Mouse (Mus musculus) liver, adult (tissue): ENCODE data around the gene Hist1h4f.
"Not testable (repeated sequence)": the region's sequence is repeated elsewhere in the genome, so short reads cannot be mapped to it uniquely, and the experiment has no call there.

Experiments
- GATA4 ChIP-seq: IDR thresholded peaks from 2 replicates; pipeline ENCODE4 v1.6.1; 2014; ENCODE audit warnings: mild to moderate bottlenecking, low read length; ENCODE audit not compliant: insufficient replicate concordance

Hist1h4f gene

DNA sequence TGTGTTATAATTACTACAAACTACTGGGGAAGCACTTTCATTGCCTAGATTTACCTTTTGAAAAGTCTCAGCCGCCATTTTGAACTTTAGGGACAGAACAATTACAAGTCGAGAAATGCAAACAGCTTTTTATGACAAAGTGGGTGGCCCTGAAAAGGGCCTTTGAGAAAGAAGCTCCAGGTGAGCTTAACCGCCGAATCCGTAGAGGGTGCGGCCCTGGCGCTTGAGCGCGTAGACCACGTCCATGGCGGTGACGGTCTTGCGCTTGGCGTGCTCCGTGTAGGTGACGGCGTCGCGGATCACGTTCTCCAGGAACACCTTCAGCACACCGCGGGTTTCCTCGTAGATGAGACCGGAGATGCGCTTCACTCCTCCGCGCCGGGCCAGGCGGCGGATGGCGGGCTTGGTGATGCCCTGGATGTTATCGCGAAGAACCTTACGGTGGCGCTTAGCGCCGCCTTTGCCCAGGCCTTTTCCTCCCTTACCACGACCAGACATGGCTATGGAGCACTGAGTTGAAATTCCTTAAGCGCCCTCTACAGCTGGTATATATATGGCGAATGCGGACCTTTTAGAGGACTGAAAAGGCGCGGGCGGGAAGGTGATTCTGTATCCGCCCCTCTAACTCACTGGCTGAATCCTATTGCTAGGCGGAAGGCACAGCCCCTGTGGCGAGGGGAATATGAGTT lies at the start of gene Hist1h4f:
Gene Hist1h4f, minus strand, starts transcription at position 503 of the 689 bp plus-strand sequence.
- TF ChIP-seq GATA4: not testable (repeated sequence)

GRCm38 (mm10) chr13:23597957-23598356 lies 46.5 kb upstream of the Hist1h4f start:
- TF ChIP-seq GATA4: no peak

GRCm38 (mm10) chr13:23595622-23596372 lies 44.3 kb upstream of the Hist1h4f start:
- TF ChIP-seq GATA4: no peak

- TF ChIP-seq GATA4: no peak
These were observed 43.7 kb upstream of the Hist1h4f start for GRCm38 (mm10) chr13:23595185-23595584.

DNA sequence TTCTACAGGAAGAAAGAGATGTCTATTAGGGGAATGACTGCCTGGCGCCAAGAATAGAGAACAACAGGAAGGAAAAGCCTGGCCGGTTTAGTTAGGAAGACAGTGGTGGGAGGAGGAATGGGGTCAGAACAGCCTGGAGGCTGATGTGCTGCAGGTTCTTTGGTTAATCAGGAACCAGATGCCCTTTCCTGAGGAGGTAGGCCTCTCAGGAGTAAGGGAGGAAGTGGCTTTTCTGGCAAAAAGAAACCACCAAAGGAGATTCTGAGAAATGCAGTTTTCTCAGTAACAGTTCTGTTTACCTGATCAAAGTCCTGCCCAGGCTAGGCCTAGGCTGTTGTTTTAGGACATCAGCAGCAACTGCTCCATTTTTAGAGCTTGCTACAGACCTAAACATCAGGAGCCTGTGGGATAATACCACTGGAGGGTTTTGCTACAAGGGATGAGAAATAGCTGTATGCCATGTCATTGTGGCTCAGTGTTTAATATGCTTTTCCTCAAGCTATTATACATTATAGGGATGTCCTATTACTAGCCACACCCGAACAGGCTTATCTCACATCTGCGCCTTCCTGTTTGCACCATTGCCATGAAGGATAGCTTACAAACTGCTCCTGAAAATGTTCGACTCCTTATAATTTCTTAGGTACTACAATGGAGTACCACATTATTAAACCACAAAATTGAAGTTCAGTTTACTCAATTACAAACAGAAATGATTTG lies 41.8 kb upstream of the Hist1h4f start:
- no peak for TF ChIP-seq GATA4

GRCm38 (mm10) chr13:23592614-23593013 lies 41.2 kb upstream of the Hist1h4f start:
- TF ChIP-seq GATA4: no peak

GRCm38 (mm10) chr13:23591206-23591605 lies 39.8 kb upstream of the Hist1h4f start:
- no peak for TF ChIP-seq GATA4

GRCm38 (mm10) chr13:23586940-23587225 lies 35.4 kb upstream of the Hist1h4f start:
- TF ChIP-seq GATA4: no peak

DNA sequence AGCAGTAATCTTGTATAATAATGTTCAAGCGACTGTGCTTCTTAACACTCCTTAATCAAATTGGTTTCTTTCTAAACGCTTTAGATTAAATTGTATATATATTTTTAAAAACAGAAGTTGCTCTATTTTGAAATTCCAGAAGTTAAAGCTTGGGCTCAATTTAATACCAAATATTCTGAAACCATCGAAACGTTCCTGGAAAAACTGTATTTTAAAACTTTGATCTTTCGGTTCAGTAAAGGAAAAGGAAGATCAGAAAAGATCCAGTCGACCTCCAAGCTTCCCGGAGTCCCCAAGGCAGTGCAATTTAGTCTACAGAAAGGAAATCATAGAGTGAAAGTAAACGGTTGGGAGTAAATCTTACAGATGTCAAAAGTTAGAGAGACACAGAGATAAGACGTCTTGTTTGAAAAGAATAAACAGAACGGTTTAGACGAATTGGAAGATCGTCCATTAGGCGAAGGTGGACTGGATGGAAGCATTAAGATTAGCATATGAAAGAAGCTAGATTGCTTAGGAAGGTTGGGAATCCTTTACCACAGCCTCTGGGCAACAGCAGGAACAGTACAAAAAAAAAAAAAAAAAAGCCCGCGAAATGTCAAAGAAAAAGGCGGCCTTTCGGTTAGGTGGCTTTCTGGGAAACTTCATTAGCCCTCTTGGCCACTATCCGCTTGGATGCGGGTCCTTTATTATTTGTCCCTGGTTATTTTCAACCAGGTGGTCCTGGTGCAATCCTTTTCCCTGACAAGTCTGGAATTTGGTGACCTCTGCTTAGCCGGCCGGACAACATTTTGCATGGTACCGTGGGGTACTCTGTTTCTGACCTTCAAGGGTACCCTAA lies 34.9 kb upstream of the Hist1h4f start:
- TF ChIP-seq GATA4: no peak

DNA sequence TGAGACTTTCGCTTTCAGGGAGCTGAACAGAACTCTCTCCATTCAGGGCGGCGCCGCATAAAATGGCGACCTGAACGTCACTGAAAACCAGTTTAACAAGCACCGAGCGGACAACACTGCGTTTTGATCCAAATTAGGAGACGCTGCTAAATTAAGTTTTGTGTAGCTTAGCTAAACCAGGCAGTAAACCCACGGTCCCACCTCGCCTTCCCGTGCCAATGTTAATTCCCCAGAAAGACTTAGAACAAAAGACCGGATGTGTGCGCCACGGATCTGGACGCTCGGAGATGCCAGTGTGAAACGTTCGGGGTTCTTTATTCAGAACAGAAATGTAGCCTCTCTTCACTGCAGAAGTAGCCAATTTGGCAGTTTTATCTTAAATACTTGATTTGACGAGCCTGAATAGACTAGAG lies 33.6 kb upstream of the Hist1h4f start:
- TF ChIP-seq GATA4: no peak

DNA sequence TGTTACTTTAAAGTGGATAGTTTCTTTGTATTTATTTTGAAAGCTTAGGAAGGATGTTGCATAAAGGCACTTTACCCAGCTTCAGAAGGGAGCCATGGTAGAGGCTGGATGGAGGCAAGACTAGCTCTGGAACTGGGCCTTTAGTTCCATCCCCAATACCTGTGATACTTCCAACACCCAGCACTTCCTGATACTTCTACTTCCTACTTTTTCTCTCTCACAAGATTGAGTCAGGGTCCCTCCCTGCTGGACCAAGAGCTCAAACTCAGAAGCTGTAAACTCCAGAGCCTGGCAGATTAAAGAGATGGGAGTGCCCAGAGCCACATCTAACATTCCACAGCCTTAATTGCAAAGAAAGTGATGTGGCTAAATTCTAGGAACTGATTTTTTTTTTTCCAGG lies 32.9 kb upstream of the Hist1h4f start:
- no peak for TF ChIP-seq GATA4

DNA sequence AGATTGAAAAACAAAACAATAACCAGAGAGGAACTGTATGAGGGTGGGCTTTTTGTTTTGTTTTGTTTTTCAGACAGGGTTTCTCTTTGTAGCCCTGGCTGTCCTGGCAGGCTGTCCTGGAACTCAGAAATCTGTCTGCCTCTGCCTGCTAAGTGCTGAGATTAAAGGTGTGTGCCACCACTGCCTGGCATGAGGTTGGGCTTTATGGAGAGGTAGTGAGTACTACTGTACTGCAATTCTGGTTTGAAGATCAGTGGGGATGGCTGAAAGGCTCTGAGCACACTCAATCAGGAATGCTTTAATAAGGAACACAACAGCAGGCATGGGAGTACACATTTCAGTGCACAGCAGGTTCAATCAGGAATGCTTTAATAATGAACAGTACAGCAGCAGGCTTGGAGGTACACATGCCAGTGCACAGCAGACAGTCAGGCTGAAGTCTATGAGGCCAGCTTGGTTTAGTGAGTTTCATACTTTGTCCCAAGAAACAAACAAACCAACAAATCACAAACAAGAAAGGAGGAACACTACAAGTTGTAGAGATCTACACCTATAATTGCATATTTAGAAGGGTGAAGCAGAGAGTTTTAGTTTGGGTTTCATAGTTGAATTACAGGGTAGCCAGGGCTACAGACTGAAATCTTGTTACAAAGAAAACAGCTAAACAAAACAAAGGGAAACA lies 32.1 kb upstream of the Hist1h4f start:
- TF ChIP-seq GATA4: no peak

DNA sequence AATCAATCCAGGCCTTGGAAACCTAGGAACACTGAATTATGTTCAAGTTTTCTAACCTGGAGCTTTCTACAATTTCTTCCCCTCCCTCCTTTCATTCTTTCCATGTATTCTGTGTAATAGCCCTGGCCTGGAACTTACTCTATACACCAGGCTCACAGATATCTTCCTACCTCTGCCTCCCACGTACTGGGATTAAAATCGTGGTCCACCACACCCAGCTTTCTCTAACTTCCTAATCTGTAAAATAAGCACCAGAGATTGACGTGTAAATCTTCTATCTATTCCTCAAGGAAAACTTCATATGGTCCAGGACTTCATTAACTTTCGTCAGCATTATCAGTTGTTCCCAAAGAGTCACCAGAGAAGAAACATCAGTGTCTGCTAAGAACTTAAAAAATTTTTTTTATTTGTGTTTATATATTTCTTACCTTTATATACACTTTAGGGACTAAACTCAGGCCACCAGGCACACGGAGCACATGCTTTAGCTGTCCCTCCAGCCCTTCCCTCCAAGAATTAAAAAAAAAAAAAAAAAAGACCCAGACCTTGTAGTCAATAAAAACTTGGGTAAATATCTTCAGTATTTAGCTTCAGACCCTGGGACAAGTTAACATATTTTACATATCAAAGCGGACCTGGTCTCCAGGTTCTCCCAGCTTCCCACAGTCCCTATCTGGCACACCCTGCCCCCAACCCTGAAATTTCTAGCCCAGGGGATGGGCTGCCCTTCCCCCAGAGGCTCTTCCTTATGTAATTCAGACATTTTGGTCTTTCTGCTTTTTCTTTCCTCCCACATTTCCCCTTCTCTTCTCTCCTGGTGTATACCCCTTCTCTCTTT lies 31.0 kb upstream of the Hist1h4f start:
- no peak for TF ChIP-seq GATA4
